Mouse (Mus musculus) limb, embryonic 14.5 days (tissue): ENCODE measurements around the gene Pamr1. TPM values are rescaled to one million over a fixed set of nuclear protein-coding genes. Genes with fewer than 3 reads are reported as not detected.

Experiments used
- ATAC-seq: fragments of 200-750 bp; cut with Nextera tagmentation; 2 replicates; pipeline ENCODE4 v1.8.0; 2017; ENCODE audit warnings: low read depth, moderate number of reproducible peaks, moderate TSS enrichment; ENCODE audit not compliant: low FRiP score
- DNase-seq: peaks from one replicate; pipeline ENCODE4 v3.0.0-alpha.2; 2015; ENCODE audit warnings: low spot score
- H3K27ac ChIP-seq: fragments of 300-500 bp; sonication (generic); replicated peaks from 2 replicates; pipeline ENCODE4 v1.5.1; 2014; ENCODE audit warnings: low read depth, mild to moderate bottlenecking, low read length, moderate library complexity, mixed read lengths
- H3K27me3 ChIP-seq: fragments of 300-500 bp; sonication (generic); 2 replicates; pipeline ENCODE4 v1.6.1; 2014; ENCODE audit warnings: low read length, mixed read lengths; ENCODE audit not compliant: control insufficient read depth, insufficient read depth
- H3K36me3 ChIP-seq: fragments of 300-500 bp; sonication (generic); 2 replicates; pipeline ENCODE4 v1.6.1; 2014; ENCODE audit warnings: mild to moderate bottlenecking, low read length, moderate library complexity, mixed read lengths; ENCODE audit not compliant: control insufficient read depth, insufficient read depth
- H3K4me1 ChIP-seq: fragments of 300-500 bp; sonication (generic); 2 replicates; pipeline ENCODE4 v1.6.1; 2014; ENCODE audit warnings: antibody characterized with exemption, low read length, mixed read lengths; ENCODE audit not compliant: control insufficient read depth, insufficient read depth
- H3K4me2 ChIP-seq: fragments of 300-500 bp; sonication (generic); replicated peaks from 2 replicates; pipeline ENCODE4 v1.6.1; 2014; ENCODE audit warnings: low read depth, mild to moderate bottlenecking, low read length, moderate library complexity; ENCODE audit not compliant: severe bottlenecking
- H3K4me3 ChIP-seq: fragments of 300-500 bp; sonication (generic); replicated peaks from 2 replicates; pipeline ENCODE4 v1.5.1; 2014; ENCODE audit warnings: low read length
- H3K9ac ChIP-seq: fragments of 300-500 bp; sonication (generic); 2 replicates; pipeline ENCODE4 v1.6.1; 2014; ENCODE audit warnings: mild to moderate bottlenecking, low read depth, low read length, moderate library complexity; ENCODE audit not compliant: severe bottlenecking
- H3K9me3 ChIP-seq: fragments of 300-500 bp; sonication (generic); 2 replicates; pipeline ENCODE4 v1.6.1; 2016; ENCODE audit warnings: low read length; ENCODE audit not compliant: control insufficient read depth
- POLR2A ChIP-seq: fragments of 200-500 bp; IDR thresholded peaks from 2 replicates; pipeline ENCODE4 v1.8.0; 2012; ENCODE audit warnings: inconsistent platforms, mild to moderate bottlenecking, moderate library complexity, borderline replicate concordance; ENCODE audit not compliant: insufficient read depth, insufficient read length; ENCODE audit errors: extremely low read depth
- WGBS: fragments of 180-500 bp; shearing (Covaris S2); extraction: QIAGEN DNeasy Blood & Tissue Kit; methylation state at CpG from one replicate; pipeline ENCODE4 v1.1.7; 2014; 5-methylcytosine and 5-hydroxymethylcytosine counted together
- polyA plus RNA-seq, 2 experiments: library from polyadenylated mRNA; depleted of rRNA in 1 of 2; stranded (reverse) in 1 of 2; unstranded in 1 of 2; fragments of >200 nt; fragmentation: Nextera tagmentation in 1 of 2; extraction: Ambion mirVana in 1 of 2; gene quantifications; 2 replicates each; pipeline versions ENCODE4 v1.2.1 to v1.2.3; 2012 to 2014

The Pamr1 gene
- polyA plus RNA-seq, 2 experiments: 58.9 to 70.8 TPM

GRCm38 (mm10) chr2:102675275-102675674 is 125.5 kb downstream of the Pamr1 start:
- no peaks in the 10 kb centered on the region for H3K36me3 ChIP-seq
- no peaks in the 10 kb centered on the region for H3K9me3 ChIP-seq
- H3K9ac ChIP-seq: no peak overlapping the region
- H3K27ac ChIP-seq: no peak overlapping the region
- peaks cover 23% of the 10 kb centered on the region for H3K4me1 ChIP-seq
- H3K4me3 ChIP-seq: no peak overlapping the region
- 69% methylated on average over 6 of the region's 6 CpGs for whole genome bisulfite sequencing
- ATAC-seq (no peak), DNase-seq (no peak)
- no peak overlapping the region for H3K4me2 ChIP-seq
- H3K27me3 ChIP-seq: 0 out of 2 replicates have a peak, but pooled peaks cover 3% of the 10 kb centered on the region
- TF ChIP-seq POLR2A: no peak

GRCm38 (mm10) chr2:102676716-102677312 is 127.0 kb downstream of the Pamr1 start:
- Histone ChIP-seq H3K9ac (no peak overlapping the region), H3K4me1 (peaks cover 23% of the 10 kb centered on the region), H3K27me3 (0 out of 2 replicates have a peak, but pooled peaks cover 3% of the 10 kb centered on the region), H3K4me2 (no peak overlapping the region), H3K27ac (no peak overlapping the region), H3K9me3 (no peaks in the 10 kb centered on the region), H3K36me3 (no peaks in the 10 kb centered on the region), H3K4me3 (no peak overlapping the region)
- no peak for TF ChIP-seq POLR2A
- ATAC-seq (no peak), DNase-seq (no peak)
- WGBS: 89% methylated on average over 9 of the region's 9 CpGs

GRCm38 (mm10) chr2:102677400-102677799 is 127.6 kb downstream of the Pamr1 start:
- Histone ChIP-seq H3K9ac (no peak overlapping the region), H3K4me2 (no peak overlapping the region), H3K4me1 (peaks cover 23% of the 10 kb centered on the region), H3K9me3 (no peaks in the 10 kb centered on the region), H3K4me3 (no peak overlapping the region), H3K36me3 (no peaks in the 10 kb centered on the region), H3K27ac (no peak overlapping the region), H3K27me3 (0 out of 2 replicates have a peak, but pooled peaks cover 3% of the 10 kb centered on the region)
- ATAC-seq (no peak), DNase-seq (no peak)
- 80% methylated on average over 6 of the region's 6 CpGs for WGBS
- TF ChIP-seq POLR2A: no peak

- H3K27ac ChIP-seq: no peak overlapping the region
- no peaks in the 10 kb centered on the region for H3K27me3 ChIP-seq
- no peaks in the 10 kb centered on the region for H3K9me3 ChIP-seq
- ATAC-seq (no peak), DNase-seq (no peak)
- peaks cover 7% of the 10 kb centered on the region; the same call in 1 of the 2 replicates for H3K4me1 ChIP-seq
- no peaks in the 10 kb centered on the region for H3K36me3 ChIP-seq
- H3K9ac ChIP-seq: no peak overlapping the region
- 37% methylated on average over 7 of the region's 7 CpGs for WGBS
- H3K4me2 ChIP-seq: no peak overlapping the region
- no peak for TF ChIP-seq POLR2A
- H3K4me3 ChIP-seq: no peak overlapping the region
Observed at GRCm38 (mm10) chr2:102681351-102681750, 131.5 kb downstream of the Pamr1 start.

DNA sequence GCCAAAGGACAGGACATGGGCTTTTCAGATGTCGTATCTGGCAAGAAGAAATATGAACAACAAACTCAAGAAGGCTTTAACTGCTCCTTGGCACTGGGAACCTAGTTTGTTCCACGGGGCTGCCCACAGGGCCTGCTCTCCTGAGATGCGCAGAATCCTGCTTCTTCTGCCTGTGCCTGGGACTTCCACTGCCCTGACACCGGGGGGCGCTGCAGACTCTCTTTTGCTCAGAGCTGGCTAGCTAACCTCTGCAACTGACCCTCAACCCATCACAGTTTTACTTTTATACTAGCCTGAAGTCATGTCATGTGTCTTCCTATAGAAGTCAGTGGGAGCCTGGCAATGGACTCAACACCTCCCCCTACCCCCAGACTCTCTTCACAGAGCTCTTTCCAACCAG is 132.4 kb downstream of the Pamr1 start:
- no peak overlapping the region for H3K27ac ChIP-seq
- H3K4me1 ChIP-seq: peaks cover 5% of the 10 kb centered on the region; the same call in 1 of the 2 replicates
- TF ChIP-seq POLR2A: no peak
- ATAC-seq (no peak), DNase-seq (no peak)
- no peaks in the 10 kb centered on the region for H3K9me3 ChIP-seq
- no peak overlapping the region for H3K4me2 ChIP-seq
- H3K9ac ChIP-seq: no peak overlapping the region
- 51% methylated on average over 5 of the region's 5 CpGs for WGBS
- no peaks in the 10 kb centered on the region for H3K27me3 ChIP-seq
- H3K36me3 ChIP-seq: no peaks in the 10 kb centered on the region
- H3K4me3 ChIP-seq: no peak overlapping the region
